Mouse (Mus musculus) left cerebral cortex, postnatal 4 days (tissue): ENCODE data around the gene Zfand4. TPM values are rescaled to one million over a fixed set of nuclear protein-coding genes. Genes with fewer than 3 reads are reported as not detected.

Experiments
- DNase-seq: peaks from one replicate; pipeline ENCODE4 v3.0.0-alpha.2; 2022
- intact Hi-C: fragments of 180-260 bp; cut with DNase I; formaldehyde crosslinking; loops from one replicate; pipeline ENCODE4 v1.15.1; 2025
- total RNA-seq, 2 experiments: library from RNA; stranded (reverse); gene quantifications; 2 replicates each; pipeline ENCODE4 v1.2.3; 2021

Zfand4 gene
- total RNA-seq, 2 experiments from 2014 or later, result 7.5 to 11.6 TPM

GRCm38 (mm10) chr6:116369811-116370210 lies 105.8 kb downstream of the Zfand4 start:
- intact Hi-C loops, result no loop called here
- no peak for DNase-seq

- intact Hi-C loops, result no loop called here
- DNase-seq, result no peak
Observed at GRCm38 (mm10) chr6:116370216-116370976, 106.4 kb downstream of the Zfand4 start.

- intact Hi-C loops, result no loop called here
- DNase-seq, result no peak
Observed at GRCm38 (mm10) chr6:116371500-116371899, 107.5 kb downstream of the Zfand4 start.

- intact Hi-C loops, result no loop called here
Observed at GRCm38 (mm10) chr6:116374136-116374535, 110.1 kb downstream of the Zfand4 start.

GRCm38 (mm10) chr6:116374618-116375017 lies 110.6 kb downstream of the Zfand4 start:
- intact Hi-C loops, result no loop called here
- no peak for DNase-seq

More at GRCm38 (mm10) chr6:116374136-116374535, 110.1 kb downstream of the Zfand4 start:
- no peak for DNase-seq

GRCm38 (mm10) chr6:116378892-116379291 lies 114.9 kb downstream of the Zfand4 start:
- intact Hi-C loops, result no loop called here
- no peak for DNase-seq

Other genes starting within 250 kb of the Zfand4 start
- gene Tmcc1, start 70.7 kb upstream of the Zfand4 start, total RNA-seq, result 10 to 100 TPM; 67.9 to 73.3 TPM
- 10 to 100 TPM; 89.0 to 90.1 TPM for gene Washc2, start 56.2 kb upstream of the Zfand4 start, total RNA-seq
- gene March8, start 73.8 kb downstream of the Zfand4 start, total RNA-seq, result 100 to 1,000 TPM in 1 of 2 experiments, 10 to 100 TPM in 1; 98.6 to 103 TPM
- 1 to 10 TPM; 1.3 to 1.4 TPM for gene Alox5, start 197.0 kb downstream of the Zfand4 start, total RNA-seq
- not detected for gene Olfr211, start 224.9 kb downstream of the Zfand4 start, total RNA-seq
- gene Olfr212, start 242.3 kb downstream of the Zfand4 start, total RNA-seq, result under 1 TPM; 0.14 to 0.20 TPM